Mouse (Mus musculus): ENCODE results near the gene Svs5. TPM values are rescaled to one million over a fixed set of nuclear protein-coding genes. Genes with fewer than 3 reads are reported as not detected.
"Not testable (repeated sequence)": the region's sequence is repeated elsewhere in the genome, so short reads cannot be mapped to it uniquely, and the experiment has no call there.

Gene Svs5
- polyA plus RNA-seq (2014; fragmentation: Nextera tagmentation; extraction: Ambion mirVana), result not detected in 2 replicates

GRCm38 (mm10) chr2:164332440-164332839 is at the start of gene Svs5:
TSS of gene Svs5 (plus strand) at chr2:164332740.
- not testable (repeated sequence) for DNase-seq (ENCODE audit: low spot score); H3K27ac ChIP-seq (ENCODE audit: low read depth, low read length); H3K4me1 ChIP-seq (ENCODE audit: control insufficient read depth, insufficient read depth, low read length); H3K9me3 ChIP-seq (ENCODE audit: control insufficient read depth, low read length); H3K4me2 ChIP-seq (ENCODE audit: low read depth); H3K9ac ChIP-seq (ENCODE audit: low read length); H3K36me3 ChIP-seq (ENCODE audit: control insufficient read depth, insufficient read depth, low read length); H3K27me3 ChIP-seq (ENCODE audit: control insufficient read depth, insufficient read depth, low read length); H3K4me3 ChIP-seq (ENCODE audit: low read depth, low read length); ATAC-seq (ENCODE audit: insufficient read depth, low FRiP score, low TSS enrichment)
- WGBS, result 80% methylated on average over 3 of the region's 3 CpGs

- 57% methylated on average over 1 of the region's 1 CpGs for WGBS
These were observed 43.6 kb upstream of the Svs5 start, which contains the start of gene Svs3a for GRCm38 (mm10) chr2:164288968-164289367. TSS of gene Svs3a (plus strand) at chr2:164289268.

GRCm38 (mm10) chr2:164312599-164312998 is 19.9 kb upstream of the Svs5 start:
- ATAC-seq (ENCODE audit: insufficient read depth, low FRiP score, low TSS enrichment), result no peak
- 88% methylated on average over 5 of the region's 5 CpGs for WGBS

More at GRCm38 (mm10) chr2:164288968-164289367, 43.6 kb upstream of the Svs5 start, which contains the start of gene Svs3a:
- H3K9ac ChIP-seq (ENCODE audit: low read length); H3K27me3 ChIP-seq (ENCODE audit: control insufficient read depth, insufficient read depth, low read length); DNase-seq (ENCODE audit: low spot score); H3K4me1 ChIP-seq (ENCODE audit: control insufficient read depth, insufficient read depth, low read length); H3K9me3 ChIP-seq (ENCODE audit: control insufficient read depth, low read length); H3K27ac ChIP-seq (ENCODE audit: low read depth, low read length); ATAC-seq (ENCODE audit: insufficient read depth, low FRiP score, low TSS enrichment); H3K4me2 ChIP-seq (ENCODE audit: low read depth); H3K36me3 ChIP-seq (ENCODE audit: control insufficient read depth, insufficient read depth, low read length); H3K4me3 ChIP-seq (ENCODE audit: low read depth, low read length): not testable (repeated sequence)

GRCm38 (mm10) chr2:164315460-164315859 is 17.1 kb upstream of the Svs5 start:
- H3K4me3 ChIP-seq (ENCODE audit: low read depth, low read length); H3K36me3 ChIP-seq (ENCODE audit: control insufficient read depth, insufficient read depth, low read length); H3K27ac ChIP-seq (ENCODE audit: low read depth, low read length); H3K9ac ChIP-seq (ENCODE audit: low read length); ATAC-seq (ENCODE audit: insufficient read depth, low FRiP score, low TSS enrichment); H3K27me3 ChIP-seq (ENCODE audit: control insufficient read depth, insufficient read depth, low read length); DNase-seq (ENCODE audit: low spot score); H3K4me1 ChIP-seq (ENCODE audit: control insufficient read depth, insufficient read depth, low read length); H3K9me3 ChIP-seq (ENCODE audit: control insufficient read depth, low read length); H3K4me2 ChIP-seq (ENCODE audit: low read depth): not testable (repeated sequence)

More at GRCm38 (mm10) chr2:164312599-164312998, 19.9 kb upstream of the Svs5 start:
- Histone ChIP-seq H3K4me2 (ENCODE audit: low read depth) (no peak overlapping the region), H3K27ac (ENCODE audit: low read depth, low read length) (no peak overlapping the region), H3K9ac (ENCODE audit: low read length) (no peak overlapping the region), H3K9me3 (ENCODE audit: control insufficient read depth, low read length) (no peaks in the 10 kb centered on the region), H3K36me3 (ENCODE audit: control insufficient read depth, insufficient read depth, low read length) (no peaks in the 10 kb centered on the region), H3K4me3 (ENCODE audit: low read depth, low read length) (no peak overlapping the region), H3K4me1 (ENCODE audit: control insufficient read depth, insufficient read depth, low read length) (no peaks in the 10 kb centered on the region), H3K27me3 (ENCODE audit: control insufficient read depth, insufficient read depth, low read length) (no peaks in the 10 kb centered on the region)
- DNase-seq (ENCODE audit: low spot score), result no peak

GRCm38 (mm10) chr2:164316451-164316850 is 16.1 kb upstream of the Svs5 start, which contains the start of gene Svs6:
TSS of gene Svs6 (plus strand) at chr2:164316751.
- not testable (repeated sequence) for DNase-seq (ENCODE audit: low spot score); H3K27ac ChIP-seq (ENCODE audit: low read depth, low read length); H3K9me3 ChIP-seq (ENCODE audit: control insufficient read depth, low read length); H3K4me3 ChIP-seq (ENCODE audit: low read depth, low read length); H3K9ac ChIP-seq (ENCODE audit: low read length); H3K27me3 ChIP-seq (ENCODE audit: control insufficient read depth, insufficient read depth, low read length); H3K36me3 ChIP-seq (ENCODE audit: control insufficient read depth, insufficient read depth, low read length); H3K4me1 ChIP-seq (ENCODE audit: control insufficient read depth, insufficient read depth, low read length); H3K4me2 ChIP-seq (ENCODE audit: low read depth); ATAC-seq (ENCODE audit: insufficient read depth, low FRiP score, low TSS enrichment)
- WGBS, result 81% methylated on average over 1 of the region's 1 CpGs

GRCm38 (mm10) chr2:164320983-164321382 is 11.6 kb upstream of the Svs5 start:
- Histone ChIP-seq H3K4me1 (ENCODE audit: control insufficient read depth, insufficient read depth, low read length) (no peaks in the 10 kb centered on the region), H3K9me3 (ENCODE audit: control insufficient read depth, low read length) (no peaks in the 10 kb centered on the region), H3K4me3 (ENCODE audit: low read depth, low read length) (no peak overlapping the region), H3K36me3 (ENCODE audit: control insufficient read depth, insufficient read depth, low read length) (no peaks in the 10 kb centered on the region), H3K27ac (ENCODE audit: low read depth, low read length) (no peak overlapping the region), H3K9ac (ENCODE audit: low read length) (no peak overlapping the region), H3K27me3 (ENCODE audit: control insufficient read depth, insufficient read depth, low read length) (no peaks in the 10 kb centered on the region), H3K4me2 (ENCODE audit: low read depth) (no peak overlapping the region)
- DNase-seq (ENCODE audit: low spot score), result no peak
- 87% methylated on average over 6 of the region's 6 CpGs for whole genome bisulfite sequencing
- no peak for ATAC-seq (ENCODE audit: insufficient read depth, low FRiP score, low TSS enrichment)

- not testable (repeated sequence) for H3K36me3 ChIP-seq (ENCODE audit: control insufficient read depth, insufficient read depth, low read length); H3K4me2 ChIP-seq (ENCODE audit: low read depth); H3K4me3 ChIP-seq (ENCODE audit: low read depth, low read length); H3K9ac ChIP-seq (ENCODE audit: low read length); DNase-seq (ENCODE audit: low spot score); H3K27ac ChIP-seq (ENCODE audit: low read depth, low read length); H3K4me1 ChIP-seq (ENCODE audit: control insufficient read depth, insufficient read depth, low read length); ATAC-seq (ENCODE audit: insufficient read depth, low FRiP score, low TSS enrichment); H3K27me3 ChIP-seq (ENCODE audit: control insufficient read depth, insufficient read depth, low read length); H3K9me3 ChIP-seq (ENCODE audit: control insufficient read depth, low read length)
- WGBS, result 67% methylated on average over 1 of the region's 1 CpGs
These were observed 11.2 kb downstream of the Svs5 start for GRCm38 (mm10) chr2:164343732-164344131.

GRCm38 (mm10) chr2:164347697-164348096 is 15.2 kb downstream of the Svs5 start:
- H3K4me3 ChIP-seq (ENCODE audit: low read depth, low read length); H3K9me3 ChIP-seq (ENCODE audit: control insufficient read depth, low read length); DNase-seq (ENCODE audit: low spot score); H3K4me1 ChIP-seq (ENCODE audit: control insufficient read depth, insufficient read depth, low read length); H3K4me2 ChIP-seq (ENCODE audit: low read depth); H3K9ac ChIP-seq (ENCODE audit: low read length); H3K27ac ChIP-seq (ENCODE audit: low read depth, low read length); ATAC-seq (ENCODE audit: insufficient read depth, low FRiP score, low TSS enrichment); H3K36me3 ChIP-seq (ENCODE audit: control insufficient read depth, insufficient read depth, low read length); H3K27me3 ChIP-seq (ENCODE audit: control insufficient read depth, insufficient read depth, low read length): not testable (repeated sequence)

GRCm38 (mm10) chr2:164348980-164349379 is 16.4 kb downstream of the Svs5 start:
- H3K9me3 ChIP-seq (ENCODE audit: control insufficient read depth, low read length), result no peaks in the 10 kb centered on the region
- no peaks in the 10 kb centered on the region for H3K4me1 ChIP-seq (ENCODE audit: control insufficient read depth, insufficient read depth, low read length)
- DNase-seq (ENCODE audit: low spot score) (peak; percentile 24), ATAC-seq (ENCODE audit: insufficient read depth, low FRiP score, low TSS enrichment) (no peak)
- no peak overlapping the region for H3K9ac ChIP-seq (ENCODE audit: low read length)
- H3K36me3 ChIP-seq (ENCODE audit: control insufficient read depth, insufficient read depth, low read length), result no peaks in the 10 kb centered on the region
- no peak overlapping the region for H3K4me3 ChIP-seq (ENCODE audit: low read depth, low read length)
- H3K4me2 ChIP-seq (ENCODE audit: low read depth), result no peak overlapping the region
- H3K27me3 ChIP-seq (ENCODE audit: control insufficient read depth, insufficient read depth, low read length), result no peaks in the 10 kb centered on the region
- WGBS, result 94% methylated on average over 3 of the region's 3 CpGs
- H3K27ac ChIP-seq (ENCODE audit: low read depth, low read length), result no peak overlapping the region
